Mouse (Mus musculus) ES-Bruce4 (cell line): ENCODE measurements around the gene Col2a1.

Experiments used
- CTCF ChIP-seq: IDR thresholded peaks from one replicate; pipeline ENCODE4 v1.8.1; 2011; ENCODE audit warnings: low read depth, low read length
- EP300 ChIP-seq: IDR thresholded peaks from 2 replicates; pipeline ENCODE4 v1.6.1; 2011; ENCODE audit warnings: low read depth, low read length; ENCODE audit not compliant: insufficient read depth
- POLR2A ChIP-seq: IDR thresholded peaks from one replicate; pipeline ENCODE4 v1.8.1; 2011; ENCODE audit warnings: low read length; ENCODE audit not compliant: insufficient read depth

GRCm38 (mm10) chr15:98039682-98040081 is 35.2 kb upstream of the Col2a1 start:
- TF ChIP-seq EP300 = no peak
- no peak for TF ChIP-seq CTCF
- no peak for TF ChIP-seq POLR2A
